ENCODE assay signal across 40 mouse cellular contexts in genomic region chr12:76216716-76217115, GRCm38 (mm10). TPM values are rescaled to one million over a fixed set of nuclear protein-coding genes. Genes with fewer than 3 reads are reported as not detected.
DNase-seq lines count a peak whose midpoint lies in the region; ATAC-seq and TF ChIP-seq lines count a peak whose summit lies in the region.
"Had no signal": no experiment of that assay in that cellular context is flagged by ENCODE, and none has a peak within 500 bp of the region (broad histone marks: within the 10 kb centered on the region; RNA-seq: fewer than 3 reads in every experiment).

No protein-coding gene starts in this region.

- WGBS in heart, embryonic 10.5 days, result 62% methylated on average over 11 of the region's 11 CpGs
- WGBS in heart, embryonic 16.5 days, result 56% methylated on average over 11 of the region's 11 CpGs
- 54% methylated on average over 11 of the region's 11 CpGs for WGBS in lung, postnatal 0 days
- 75% methylated on average over 11 of the region's 11 CpGs for WGBS in stomach, postnatal 0 days

- DNase-seq in heart, embryonic 10.5 days (ENCODE audit: low spot score), result no peak
- no peak for DNase-seq in heart, adult 9 months (ENCODE audit: low spot score in 2 of 2)
- no peak for DNase-seq in heart, adult 18-20 months
- peak; percentile 22 for DNase-seq in lung, postnatal 0 days (ENCODE audit: low spot score)
- DNase-seq in lung, postnatal 36 days, result no peak
- DNase-seq in stomach, postnatal 0 days (ENCODE audit: low spot score), result no peak
- DNase-seq: adrenal gland, postnatal 25 days; cerebellum, adult 11-12 months; cerebellum, adult 9-11 months; embryo, embryonic 11 days; forebrain, postnatal 0 days; gastrocnemius, postnatal 10 days; kidney, adult 8-10 months; kidney, postnatal 4 days; right cerebral cortex, adult 18-20 months; spleen, adult 18-20 months; thymus, adult 18-20 months; thymus, postnatal 25 days had no signal

- TF ChIP-seq CTCF in lung, postnatal 0 days (IDR thresholded peaks at IDR 0.05), result no peak
- no peak for TF ChIP-seq CTCF in stomach, postnatal 0 days (IDR thresholded peaks at IDR 0.05; ENCODE audit: low read depth)

- H3K36me3 ChIP-seq in heart, embryonic 10.5 days, result no peaks in the 10 kb centered on the region
- H3K36me3 ChIP-seq in heart, embryonic 16.5 days (ENCODE audit: control insufficient read depth, insufficient read depth), result no peaks in the 10 kb centered on the region
- no peaks in the 10 kb centered on the region for H3K36me3 ChIP-seq in lung, postnatal 0 days (ENCODE audit: insufficient read depth, low read length)
- no peaks in the 10 kb centered on the region for H3K36me3 ChIP-seq in stomach, postnatal 0 days (ENCODE audit: control insufficient read depth, insufficient read depth, low read length)
- H3K36me3 ChIP-seq: embryonic facial prominence, embryonic 15.5 days; forebrain, embryonic 12.5 days; hindbrain, embryonic 13.5 days; limb, embryonic 13.5 days; midbrain, embryonic 10.5 days; midbrain, embryonic 15.5 days had no signal

- peak overlapping the region; percentile 29; the same call in 1 of the 2 replicates for H3K27ac ChIP-seq in heart, embryonic 10.5 days
- no peak overlapping the region for H3K27ac ChIP-seq in heart, embryonic 16.5 days (ENCODE audit: low read length)
- no peak overlapping the region for H3K27ac ChIP-seq in lung, postnatal 0 days (ENCODE audit: low read length)
- no peak overlapping the region for H3K27ac ChIP-seq in stomach, postnatal 0 days (replicated peaks)
- H3K27ac ChIP-seq: embryonic facial prominence, embryonic 15.5 days; forebrain, embryonic 12.5 days; hindbrain, embryonic 13.5 days; kidney, postnatal 0 days; limb, embryonic 13.5 days; macrophage; midbrain, embryonic 10.5 days; midbrain, embryonic 15.5 days had no signal

- no peak for TF ChIP-seq EP300 in lung, postnatal 0 days (IDR thresholded peaks at IDR 0.05)
- no peak for TF ChIP-seq EP300 in stomach, postnatal 0 days (optimal IDR thresholded peaks at IDR 0.05)

- H3K4me2 ChIP-seq in heart, embryonic 16.5 days (ENCODE audit: low read depth, low read length), result peak overlapping the region; percentile 38; the same call in 1 of the 2 replicates
- H3K4me2 ChIP-seq in lung, postnatal 0 days (replicated peaks; ENCODE audit: low read depth, low read length), result no peak overlapping the region
- H3K4me2 ChIP-seq in stomach, postnatal 0 days (replicated peaks; ENCODE audit: low read depth), result no peak overlapping the region
- H3K4me2 ChIP-seq: embryonic facial prominence, embryonic 15.5 days; forebrain, embryonic 12.5 days; hindbrain, embryonic 13.5 days; limb, embryonic 13.5 days; liver, embryonic 11.5 days; midbrain, embryonic 15.5 days had no signal

- no peak overlapping the region for H3K9ac ChIP-seq in heart, embryonic 16.5 days (ENCODE audit: low read length)
- H3K9ac ChIP-seq in lung, postnatal 0 days (replicated peaks; ENCODE audit: low read depth), result no peak overlapping the region
- H3K9ac ChIP-seq in stomach, postnatal 0 days (ENCODE audit: low read length), result no peak overlapping the region
- H3K9ac ChIP-seq: embryonic facial prominence, embryonic 15.5 days; forebrain, embryonic 12.5 days; forebrain, postnatal 0 days; hindbrain, embryonic 13.5 days; limb, embryonic 13.5 days; midbrain, embryonic 15.5 days had no signal

- H3K9me3 ChIP-seq in heart, embryonic 10.5 days, result no peaks in the 10 kb centered on the region
- no peaks in the 10 kb centered on the region for H3K9me3 ChIP-seq in heart, embryonic 16.5 days (replicated peaks; ENCODE audit: control insufficient read depth, low read length)
- H3K9me3 ChIP-seq in lung, postnatal 0 days (ENCODE audit: low read length), result no peaks in the 10 kb centered on the region
- no peaks in the 10 kb centered on the region for H3K9me3 ChIP-seq in stomach, postnatal 0 days (ENCODE audit: control insufficient read depth, low read length)
- H3K9me3 ChIP-seq: embryonic facial prominence, embryonic 15.5 days; forebrain, embryonic 12.5 days; hindbrain, embryonic 13.5 days; limb, embryonic 13.5 days; midbrain, embryonic 10.5 days; midbrain, embryonic 15.5 days had no signal

- peak overlapping the region; percentile 28; the same call in 1 of the 2 replicates for H3K4me3 ChIP-seq in heart, embryonic 10.5 days
- H3K4me3 ChIP-seq in heart, embryonic 16.5 days (ENCODE audit: low read length), result no peak overlapping the region
- no peak overlapping the region for H3K4me3 ChIP-seq in lung, postnatal 0 days (ENCODE audit: low read depth, low read length)
- no peak overlapping the region for H3K4me3 ChIP-seq in stomach, postnatal 0 days (ENCODE audit: low read depth, low read length)
- H3K4me3 ChIP-seq: embryonic facial prominence, embryonic 15.5 days; forebrain, embryonic 12.5 days; hindbrain, embryonic 13.5 days; limb, embryonic 13.5 days; midbrain, embryonic 10.5 days; midbrain, embryonic 15.5 days had no signal

- ATAC-seq in heart, embryonic 16.5 days (replicated peaks; ENCODE audit: extremely low read depth, insufficient read depth, low FRiP score), result no peak
- ATAC-seq in lung, postnatal 0 days, result 0 out of 2 replicates have a peak, but pooled peaks have one; percentile 16
- ATAC-seq in stomach, postnatal 0 days (ENCODE audit: low FRiP score, low TSS enrichment), result 0 out of 2 replicates have a peak, but pooled peaks have one; percentile 18
- ATAC-seq in monocyte, adult 5-6 weeks (replicated peaks; ENCODE audit: insufficient number of reproducible peaks, low FRiP score, low TSS enrichment, poor library complexity, severe bottlenecking), result no peak
- ATAC-seq: forebrain, postnatal 0 days; intestine, embryonic 16.5 days; midbrain, embryonic 15.5 days had no signal

- peaks cover 21% of the 10 kb centered on the region for H3K4me1 ChIP-seq in heart, embryonic 10.5 days
- H3K4me1 ChIP-seq in heart, embryonic 16.5 days (ENCODE audit: control insufficient read depth, insufficient read depth, low read length), result no peaks in the 10 kb centered on the region
- H3K4me1 ChIP-seq in lung, postnatal 0 days (ENCODE audit: insufficient read depth, low read depth, low read length), result no peaks in the 10 kb centered on the region
- no peaks in the 10 kb centered on the region for H3K4me1 ChIP-seq in stomach, postnatal 0 days (replicated peaks; ENCODE audit: control insufficient read depth, insufficient read depth)
- H3K4me1 ChIP-seq: forebrain, embryonic 12.5 days; hindbrain, embryonic 13.5 days; midbrain, embryonic 10.5 days; midbrain, embryonic 15.5 days had no signal

- H3K27me3 ChIP-seq in heart, embryonic 10.5 days (ENCODE audit: insufficient read depth, poor library complexity, severe bottlenecking), result no peaks in the 10 kb centered on the region
- no peaks in the 10 kb centered on the region for H3K27me3 ChIP-seq in heart, embryonic 16.5 days (ENCODE audit: control insufficient read depth, insufficient read depth, low read length)
- H3K27me3 ChIP-seq in lung, postnatal 0 days (replicated peaks; ENCODE audit: insufficient read depth, low read length), result no peaks in the 10 kb centered on the region
- no peaks in the 10 kb centered on the region for H3K27me3 ChIP-seq in stomach, postnatal 0 days (ENCODE audit: control insufficient read depth, insufficient read depth, low read length)
- H3K27me3 ChIP-seq: embryonic facial prominence, embryonic 15.5 days; forebrain, embryonic 12.5 days; hindbrain, embryonic 13.5 days; limb, embryonic 13.5 days; midbrain, embryonic 15.5 days had no signal

RNA-seq across cellular contexts. Expression of gene Tex21, which starts 29.8 kb away (rescaled TPM):
- polyA plus RNA-seq in heart, embryonic 10.5 days (2016; fragmentation: Nextera tagmentation; extraction: Ambion mirVana), result 0.06 and 0.07 TPM in 2 replicates
- not detected in 2 replicates for polyA plus RNA-seq in heart, embryonic 16.5 days (2015; fragmentation: Nextera tagmentation; extraction: Ambion mirVana)
- total RNA-seq in heart, adult 18-20 months (2021), result not detected
- polyA plus RNA-seq in lung, postnatal 0 days (2015; fragmentation: Nextera tagmentation; extraction: Ambion mirVana), result not detected in 2 replicates
- polyA plus RNA-seq in stomach, postnatal 0 days (2015; fragmentation: Nextera tagmentation; extraction: Ambion mirVana), result not detected in 2 replicates
- total RNA-seq in monocyte, adult 5-6 weeks (2017), result 1.3 TPM in 1 of 3 replicates, not detected in the others
- total RNA-seq: adrenal gland, adult 18-20 months; adrenal gland, postnatal 25 days; forebrain, postnatal 0 days; gastrocnemius, postnatal 10 days; heart, postnatal 25 days; layer of hippocampus, adult 8-10 months; layer of hippocampus, postnatal 25 days; left cerebral cortex, adult 8-10 months; left cerebral cortex, postnatal 36 days; neutrophil, adult 5-6 weeks had no signal
- polyA plus RNA-seq: embryonic facial prominence, embryonic 15.5 days; forebrain, embryonic 12.5 days; forebrain, postnatal 0 days; liver, embryonic 11.5 days; liver, embryonic 16.5 days; macrophage; midbrain, embryonic 10.5 days; midbrain, embryonic 15.5 days; neural tube, embryonic 11.5 days; stomach, embryonic 16.5 days had no signal

RNA-seq across cellular contexts. Expression of gene Mthfd1, which starts 38.4 kb away (rescaled TPM):
- 65.1 and 80.8 TPM in 2 replicates for polyA plus RNA-seq in heart, embryonic 10.5 days (2016; fragmentation: Nextera tagmentation; extraction: Ambion mirVana)
- 45.8 and 47.4 TPM in 2 replicates for polyA plus RNA-seq in heart, embryonic 16.5 days (2015; fragmentation: Nextera tagmentation; extraction: Ambion mirVana)
- 10 to 100 TPM; 25.6 to 27.9 TPM for total RNA-seq in heart, adult 18-20 months (2021)
- 105 and 111 TPM in 2 replicates for polyA plus RNA-seq in lung, postnatal 0 days (2015; fragmentation: Nextera tagmentation; extraction: Ambion mirVana)
- polyA plus RNA-seq in stomach, postnatal 0 days (2015; fragmentation: Nextera tagmentation; extraction: Ambion mirVana), result 28.9 and 29.6 TPM in 2 replicates
- total RNA-seq in monocyte, adult 5-6 weeks (2017), result 16.1 to 31.0 TPM (median 19.5 TPM) in 3 replicates

RNA-seq across cellular contexts. Expression of gene Esr2, which starts 39.7 kb away (rescaled TPM):
- polyA plus RNA-seq in heart, embryonic 10.5 days (2016; fragmentation: Nextera tagmentation; extraction: Ambion mirVana), result 0.20 and 0.27 TPM in 2 replicates
- 0.12 and 0.25 TPM in 2 replicates for polyA plus RNA-seq in heart, embryonic 16.5 days (2015; fragmentation: Nextera tagmentation; extraction: Ambion mirVana)
- total RNA-seq in heart, adult 18-20 months (2021), result not detected
- polyA plus RNA-seq in lung, postnatal 0 days (2015; fragmentation: Nextera tagmentation; extraction: Ambion mirVana), result 0.81 and 1.3 TPM in 2 replicates
- polyA plus RNA-seq in stomach, postnatal 0 days (2015; fragmentation: Nextera tagmentation; extraction: Ambion mirVana), result 0.04 and 0.05 TPM in 2 replicates
- total RNA-seq in monocyte, adult 5-6 weeks (2017), result not detected in 3 replicates
- total RNA-seq: adrenal gland, postnatal 25 days; neutrophil, adult 5-6 weeks had no signal
- polyA plus RNA-seq: liver, embryonic 16.5 days; macrophage had no signal

Comparison
In these comparisons a context has a peak if more than half of its experiments do, and no peak if none do; other contexts are left out.
1. ATAC-seq: peak in lung, postnatal 0 days (single experiment) and stomach, postnatal 0 days (single experiment); none in heart, embryonic 16.5 days (single experiment) and monocyte, adult 5-6 weeks (single experiment).